Mouse (Mus musculus) left cerebral cortex, postnatal 25 days (tissue): Measurements from ENCODE around the gene Vsig4. TPM values are rescaled to one million over a fixed set of nuclear protein-coding genes. Genes with fewer than 3 reads are reported as not detected.
"Not testable (repeated sequence)": the region's sequence is repeated elsewhere in the genome, so short reads cannot be mapped to it uniquely, and the experiment has no call there.

Experiments used
- DNase-seq, 2 experiments: peaks; one replicate each; pipeline ENCODE4 v3.0.0; 2022; ENCODE audit warnings: low spot score in 2 of 2, mixed read lengths in 1 of 2
- intact Hi-C: fragments of 180-260 bp; cut with DNase I; formaldehyde crosslinking; loops from one replicate; pipeline ENCODE4 v1.15.1; 2025
- microRNA-seq, 2 experiments: library from miRNA; unstranded; fragments of <30 nt; microRNA quantifications; one replicate each; pipeline ENCODE4 v1.2.0; 2022
- total RNA-seq, 2 experiments: library from RNA; stranded (reverse); gene quantifications; 2 replicates each; pipeline ENCODE4 v1.2.3; 2021

The Vsig4 gene
- total RNA-seq = not detected

DNA sequence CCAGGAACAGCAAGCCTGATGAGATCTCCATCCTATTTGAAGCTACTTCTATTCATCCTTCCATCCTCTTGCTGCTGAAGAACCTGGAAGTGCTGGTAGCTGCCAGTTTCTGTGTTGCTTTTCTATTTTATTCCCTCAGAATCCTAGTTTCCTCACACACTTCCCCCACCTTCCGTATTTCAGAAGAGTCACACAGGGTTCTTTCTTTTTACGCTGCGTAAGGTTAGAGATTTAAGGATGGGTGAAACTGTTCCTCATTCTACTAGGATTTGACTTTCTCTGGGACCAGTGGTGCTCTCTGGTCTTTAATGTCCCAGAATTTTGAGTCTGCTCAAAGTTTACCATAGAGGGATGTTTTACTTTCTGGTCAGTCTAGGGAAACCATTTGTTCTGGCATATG, at the start of gene Vsig4:
TSS of gene Vsig4 (minus strand) at position 101 of the 400 bp plus-strand sequence.
- intact Hi-C loops = no loop called here
- DNase-seq = no peak

DNA sequence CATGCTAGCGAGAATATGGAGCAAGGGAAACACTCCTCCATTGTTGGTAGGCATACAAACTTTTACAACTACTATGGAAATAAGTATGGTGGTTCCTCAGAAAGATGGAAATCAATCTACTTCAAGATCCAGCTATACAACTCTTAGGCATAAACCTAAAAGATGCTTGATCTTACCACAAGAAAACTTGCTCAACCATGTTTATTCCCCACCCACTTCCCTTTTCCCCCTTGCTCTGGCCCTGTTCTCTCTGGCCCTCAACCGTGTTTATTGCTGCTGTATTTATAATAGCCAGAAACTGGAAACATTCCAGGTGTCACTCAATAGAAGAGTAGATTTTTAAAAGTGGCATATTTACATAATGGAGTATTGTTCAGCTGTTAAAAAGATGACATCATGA, 45.9 kb upstream of the Vsig4 start:
- DNase-seq = no peak
- intact Hi-C loops = no loop called here

GRCm38 (mm10) chrX:96329764-96330163, 36.5 kb upstream of the Vsig4 start:
- peak; percentile 3 to 5 for DNase-seq
- intact Hi-C loops = loop anchor here (10.0 kb wide), 1 partner anchor 335 kb away; no protein-coding TSS in a partner anchor

DNA sequence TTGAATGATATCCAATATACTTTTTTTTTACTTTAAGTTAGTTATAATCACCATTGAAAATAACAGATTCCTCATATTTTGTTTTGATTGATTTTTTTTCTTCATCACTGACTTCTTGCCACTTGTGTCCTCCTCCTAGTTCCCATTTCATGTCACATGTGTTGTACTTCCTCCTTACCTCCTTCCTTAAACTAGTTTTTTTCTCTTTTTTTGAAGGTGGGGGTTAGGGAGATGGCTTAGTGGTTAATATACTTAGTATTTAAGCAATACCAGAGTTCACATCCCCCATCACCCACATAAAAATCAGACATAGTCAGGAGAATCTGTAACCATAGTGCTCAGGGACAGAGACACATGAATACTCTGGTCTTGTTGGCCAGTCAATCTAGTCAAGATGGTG, 36.7 kb downstream of the Vsig4 start:
- DNase-seq = no peak
- intact Hi-C loops = no loop called here

DNA sequence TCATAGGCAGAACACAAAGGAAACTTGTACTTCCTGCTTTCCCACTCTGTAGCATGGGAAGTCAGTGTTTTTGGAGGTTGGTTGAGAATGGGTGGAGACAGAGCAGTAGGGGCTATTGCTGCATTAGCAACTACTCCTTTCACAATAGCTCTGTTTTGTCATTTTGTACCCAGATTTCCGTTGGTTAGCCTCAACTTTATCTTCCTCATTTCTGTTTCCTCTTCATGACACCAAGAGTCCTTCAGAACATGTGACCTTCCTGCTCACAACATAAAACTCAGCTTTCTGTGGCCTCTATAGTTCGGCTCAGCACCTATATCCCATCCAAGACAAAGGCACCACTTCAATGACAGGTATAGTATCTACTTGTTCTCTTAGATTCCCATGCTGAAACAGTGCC, 53.6 kb downstream of the Vsig4 start:
- peak in 1 of 2 experiments; percentile 1 for DNase-seq
- intact Hi-C loops = no loop called here

- intact Hi-C loops = no loop called here
- no peak for DNase-seq
Measured at GRCm38 (mm10) chrX:96239037-96239436, 54.2 kb downstream of the Vsig4 start.

- intact Hi-C loops = no loop called here
Measured at GRCm38 (mm10) chrX:96235775-96236174, 57.5 kb downstream of the Vsig4 start.

DNA sequence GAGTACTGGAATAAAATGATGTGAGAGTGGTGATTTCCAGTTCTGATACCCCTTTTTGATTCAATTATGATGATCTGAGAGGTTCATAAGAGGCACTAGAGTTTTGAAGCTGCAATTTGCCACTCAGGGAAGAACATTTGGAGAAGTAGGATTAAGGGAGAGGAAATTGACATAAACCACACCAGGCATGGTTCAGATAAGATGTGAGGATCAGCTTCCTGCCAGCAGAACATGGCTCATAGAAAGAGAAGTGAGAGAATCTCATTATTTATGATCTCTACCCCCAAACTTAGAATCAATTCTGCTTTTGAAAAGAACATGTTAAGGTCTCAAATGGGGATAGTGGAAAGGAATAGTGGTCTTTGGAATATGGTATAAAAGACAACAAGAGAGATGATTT, 66.2 kb downstream of the Vsig4 start:
- intact Hi-C loops = no loop called here
- no peak for DNase-seq

More at GRCm38 (mm10) chrX:96235775-96236174, 57.5 kb downstream of the Vsig4 start:
- no peak for DNase-seq

- DNase-seq = no peak
- intact Hi-C loops = no loop called here
Measured at GRCm38 (mm10) chrX:96225474-96225873, 67.8 kb downstream of the Vsig4 start.

DNA sequence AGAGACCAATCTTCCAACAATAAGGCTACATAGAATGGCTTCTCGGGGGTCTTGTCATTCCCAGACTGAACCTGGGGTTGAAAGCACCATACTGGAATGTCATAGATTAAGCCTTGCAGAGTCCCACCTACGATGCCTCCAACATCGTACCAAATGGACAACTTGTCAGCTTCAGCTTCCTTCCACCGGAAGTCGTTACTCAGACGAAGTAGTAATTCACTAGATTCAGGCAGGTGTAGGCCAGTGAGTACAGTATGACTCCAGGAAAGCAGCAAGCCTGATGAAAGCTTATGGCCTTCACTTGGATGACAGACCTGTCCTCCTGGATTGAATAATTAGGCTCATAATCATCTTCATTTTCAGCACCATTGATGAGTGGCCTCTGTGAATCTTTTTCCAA, 69.0 kb downstream of the Vsig4 start:
- intact Hi-C loops = no loop called here
- DNase-seq = no peak

DNA sequence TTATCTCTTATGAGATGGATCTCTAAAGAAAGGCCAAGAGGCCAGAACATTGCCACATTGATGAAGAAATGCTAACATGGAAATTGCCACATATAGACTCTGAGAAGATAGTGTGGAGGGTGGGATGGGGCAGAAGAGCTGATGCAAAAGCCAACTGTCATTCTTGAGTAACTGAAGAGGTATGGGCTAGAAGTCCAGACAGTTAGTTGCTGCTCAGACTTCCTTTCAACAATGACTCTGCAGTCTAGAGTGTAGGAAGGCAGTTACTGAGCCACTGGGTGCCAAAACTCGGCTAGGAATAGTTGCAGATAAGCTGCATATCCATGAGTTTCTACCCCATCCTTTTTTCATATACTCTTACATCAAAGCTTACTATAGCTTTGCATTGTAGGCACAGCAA, 75.2 kb downstream of the Vsig4 start:
- DNase-seq = no peak
- intact Hi-C loops = no loop called here

DNA sequence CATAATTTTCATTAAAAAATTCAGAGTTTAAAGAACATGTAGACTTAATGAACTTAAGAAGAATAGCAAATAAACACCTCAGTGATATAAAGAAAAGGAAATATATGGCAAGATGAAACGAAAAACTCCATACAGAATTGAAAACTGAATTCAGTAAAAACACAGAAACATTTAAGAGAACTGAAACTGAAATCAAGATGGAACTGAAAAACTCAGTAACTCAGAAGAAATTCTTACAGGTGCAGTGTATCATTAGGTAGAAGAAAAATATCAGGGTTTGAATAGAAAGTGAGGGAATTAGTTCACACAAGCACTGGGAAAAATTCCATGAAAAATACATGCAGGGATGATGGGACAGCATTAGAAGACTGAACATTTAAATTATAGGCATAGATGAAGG, 86.4 kb downstream of the Vsig4 start:
- DNase-seq = no peak

DNA sequence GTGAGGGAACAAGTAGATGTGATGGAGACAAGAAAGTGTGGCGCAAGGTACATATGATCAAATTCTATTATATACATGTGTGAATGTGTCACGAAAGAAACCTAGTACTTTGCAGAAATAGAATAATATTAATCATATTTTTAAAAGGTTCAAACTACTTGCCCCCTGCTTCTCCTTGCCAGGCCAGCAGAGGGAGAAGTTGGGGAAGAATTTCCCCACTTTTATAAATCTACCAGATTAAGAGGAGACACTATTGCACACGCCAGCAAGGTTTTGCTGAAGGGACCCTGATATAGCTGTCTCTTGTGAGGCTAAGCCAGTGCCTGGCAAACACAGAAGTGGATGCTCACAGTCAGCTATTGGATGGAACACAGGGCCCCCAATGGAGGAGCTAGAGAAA, 88.1 kb downstream of the Vsig4 start:
- intact Hi-C loops, DNase-seq: not testable (repeated sequence)

More for the DNA sequence above, 86.4 kb downstream of the Vsig4 start:
- intact Hi-C loops = no loop called here

Small RNAs within 50 kb of the gene (microRNA-seq; reads per million reads assigned to microRNA genes)
- gene Mir223 = 10.1 to 14.1 reads per million in 2 experiments

Other genes with a start within 250 kb of the Vsig4 start
- gene Msn, start 197.4 kb downstream of the Vsig4 start, total RNA-seq = 10 to 100 TPM; 15.8 to 18.4 TPM
- 1 to 10 TPM; 3.1 to 4.1 TPM for gene Heph, start 161.9 kb upstream of the Vsig4 start, total RNA-seq
- not detected for gene Hsf3, start 162.9 kb upstream of the Vsig4 start, total RNA-seq